Mouse (Mus musculus) intestine, postnatal 0 days (tissue): ENCODE measurements around the gene Gsg1. TPM values are rescaled to one million over a fixed set of nuclear protein-coding genes. Genes with fewer than 3 reads are reported as not detected.

ENCODE experiments used
- ATAC-seq: fragments of 200-750 bp; cut with Nextera tagmentation; 2 replicates; pipeline ENCODE4 v1.8.0; 2017; ENCODE audit warnings: mild to moderate bottlenecking, moderate TSS enrichment, moderate library complexity
- H3K27ac ChIP-seq: fragments of 300-500 bp; sonication (generic); 2 replicates; pipeline ENCODE4 v1.5.1; 2014; ENCODE audit warnings: mild to moderate bottlenecking, low read depth, low read length, moderate library complexity
- H3K27me3 ChIP-seq: fragments of 300-500 bp; sonication (generic); replicated peaks from 2 replicates; pipeline ENCODE4 v1.6.1; 2014; ENCODE audit warnings: low read length, mixed read lengths; ENCODE audit not compliant: control insufficient read depth, insufficient read depth
- H3K36me3 ChIP-seq: fragments of 300-500 bp; sonication (generic); 2 replicates; pipeline ENCODE4 v1.6.1; 2014; ENCODE audit warnings: mild to moderate bottlenecking, moderate library complexity; ENCODE audit not compliant: control insufficient read depth, insufficient read depth
- H3K4me1 ChIP-seq: fragments of 300-500 bp; sonication (generic); replicated peaks from 2 replicates; pipeline ENCODE4 v1.6.1; 2014; ENCODE audit warnings: antibody characterized with exemption, low read length, mixed read lengths; ENCODE audit not compliant: control insufficient read depth, insufficient read depth
- H3K4me2 ChIP-seq: fragments of 300-500 bp; sonication (generic); replicated peaks from 2 replicates; pipeline ENCODE4 v1.6.1; 2014; ENCODE audit warnings: low read depth, mild to moderate bottlenecking, moderate library complexity
- H3K4me3 ChIP-seq: fragments of 300-500 bp; sonication (generic); 2 replicates; pipeline ENCODE4 v1.5.1; 2014; ENCODE audit warnings: low read depth, low read length
- H3K9ac ChIP-seq: fragments of 300-500 bp; sonication (generic); 2 replicates; pipeline ENCODE4 v1.6.1; 2014; ENCODE audit warnings: mild to moderate bottlenecking, low read depth, low read length
- H3K9me3 ChIP-seq: fragments of 300-500 bp; sonication (generic); 2 replicates; pipeline ENCODE4 v1.6.1; 2016; ENCODE audit warnings: mixed run types; ENCODE audit not compliant: control insufficient read depth
- CTCF ChIP-seq: sonication (generic); IDR thresholded peaks from 2 replicates; pipeline ENCODE4 v1.5.1; 2016; ENCODE audit warnings: low read depth, mild to moderate bottlenecking, control low read depth, antibody characterized with exemption, moderate library complexity
- WGBS: fragments of 180-500 bp; shearing (Covaris S2); extraction: QIAGEN DNeasy Blood & Tissue Kit; methylation state at CpG from one replicate; pipeline ENCODE4 v1.1.7; 2014; 5-methylcytosine and 5-hydroxymethylcytosine counted together
- polyA plus RNA-seq: library from polyadenylated mRNA; unstranded; fragments of >200 nt; fragmentation: Nextera tagmentation; extraction: Ambion mirVana; gene quantifications from 2 replicates; pipeline ENCODE4 v1.2.1, GENCODE M21; 2015

The Gsg1 gene
- polyA plus RNA-seq, 1 experiment from 2014 or later, result 0.73 TPM

DNA sequence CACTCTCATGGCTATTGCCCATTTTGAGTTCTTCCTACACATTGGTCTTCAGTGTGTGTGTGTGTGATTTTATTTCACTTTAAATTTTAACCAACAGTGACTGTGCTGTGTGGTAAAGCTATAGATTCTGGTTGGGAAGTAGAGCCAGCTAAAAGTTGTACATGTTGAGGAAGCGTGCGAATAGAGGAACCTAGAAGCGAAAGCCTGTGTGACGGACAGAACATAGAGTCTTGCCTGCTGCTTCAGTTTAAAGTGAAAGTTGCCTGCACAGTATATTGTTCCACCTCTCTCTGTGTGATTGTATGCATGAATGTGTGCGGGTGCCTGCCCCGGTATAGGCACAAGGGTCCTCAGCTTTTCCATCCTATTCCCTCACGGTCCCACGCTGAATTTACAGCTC, 13.8 kb downstream of the Gsg1 start:
- no peaks in the 10 kb centered on the region for H3K4me1 ChIP-seq
- no peaks in the 10 kb centered on the region for H3K27me3 ChIP-seq
- ATAC-seq, result no peak
- H3K4me3 ChIP-seq, result no peak overlapping the region
- peaks cover 11% of the 10 kb centered on the region; the same call in 1 of the 2 replicates for H3K36me3 ChIP-seq
- H3K9me3 ChIP-seq, result no peaks in the 10 kb centered on the region
- TF ChIP-seq CTCF, result no peak
- no peak overlapping the region for H3K9ac ChIP-seq
- H3K4me2 ChIP-seq, result no peak overlapping the region
- H3K27ac ChIP-seq, result no peak overlapping the region
- 94% methylated on average over 8 of the region's 8 CpGs for WGBS

DNA sequence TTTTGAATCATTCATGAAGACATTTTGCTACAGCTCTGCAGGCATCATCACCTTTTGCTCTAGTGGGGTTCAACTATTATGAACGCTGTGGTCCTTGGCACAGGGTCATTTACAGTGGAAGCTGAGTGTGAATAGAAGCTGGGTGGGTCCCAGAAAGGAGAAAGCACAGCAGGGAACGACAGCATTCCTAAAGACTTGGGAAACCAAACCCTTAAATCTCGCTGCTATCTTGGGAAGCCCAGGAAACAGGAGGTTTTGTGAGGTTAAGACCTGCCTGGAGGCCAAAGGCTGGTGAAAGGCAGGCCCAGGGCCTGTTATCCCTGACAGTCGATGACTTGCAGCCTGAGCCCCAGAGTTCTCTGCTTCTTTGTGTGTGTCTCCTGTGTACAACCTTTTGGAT, 15.9 kb downstream of the Gsg1 start:
- Histone ChIP-seq H3K4me2 (no peak overlapping the region), H3K9ac (no peak overlapping the region), H3K9me3 (no peaks in the 10 kb centered on the region), H3K4me3 (no peak overlapping the region), H3K36me3 (peaks cover 27% of the 10 kb centered on the region), H3K27me3 (no peaks in the 10 kb centered on the region), H3K4me1 (no peaks in the 10 kb centered on the region), H3K27ac (no peak overlapping the region)
- no peak for ATAC-seq
- no peak for TF ChIP-seq CTCF
- WGBS, result 71% methylated on average over 4 of the region's 4 CpGs

DNA sequence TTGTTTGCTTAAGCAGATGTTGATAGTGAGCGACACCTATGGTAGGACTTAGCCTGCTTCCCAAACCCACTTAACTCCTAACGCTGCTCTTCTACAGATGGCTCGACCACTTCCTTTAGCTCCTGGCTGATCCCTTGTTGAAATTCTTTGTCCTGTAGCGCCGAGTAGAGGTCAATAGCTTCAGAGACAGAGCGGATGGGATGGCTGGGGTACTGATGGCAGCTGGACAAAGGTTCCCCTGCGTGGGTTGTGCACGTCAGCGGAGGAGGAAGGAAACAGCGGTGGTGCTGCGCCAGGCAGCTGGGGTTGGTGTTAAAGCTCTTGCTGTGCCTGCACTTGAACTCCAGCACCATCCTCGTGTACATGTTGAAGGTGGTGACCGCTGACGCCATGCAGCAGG, 16.8 kb downstream of the Gsg1 start:
- ATAC-seq, result no peak
- WGBS, result 55% methylated on average over 14 of the region's 14 CpGs
- Histone ChIP-seq H3K9ac (no peak overlapping the region), H3K4me1 (no peaks in the 10 kb centered on the region), H3K4me2 (no peak overlapping the region), H3K27ac (no peak overlapping the region), H3K4me3 (no peak overlapping the region), H3K27me3 (no peaks in the 10 kb centered on the region), H3K9me3 (no peaks in the 10 kb centered on the region), H3K36me3 (peaks cover 35% of the 10 kb centered on the region)
- peak; percentile 36; the same call in 1 of the 2 replicates for TF ChIP-seq CTCF

DNA sequence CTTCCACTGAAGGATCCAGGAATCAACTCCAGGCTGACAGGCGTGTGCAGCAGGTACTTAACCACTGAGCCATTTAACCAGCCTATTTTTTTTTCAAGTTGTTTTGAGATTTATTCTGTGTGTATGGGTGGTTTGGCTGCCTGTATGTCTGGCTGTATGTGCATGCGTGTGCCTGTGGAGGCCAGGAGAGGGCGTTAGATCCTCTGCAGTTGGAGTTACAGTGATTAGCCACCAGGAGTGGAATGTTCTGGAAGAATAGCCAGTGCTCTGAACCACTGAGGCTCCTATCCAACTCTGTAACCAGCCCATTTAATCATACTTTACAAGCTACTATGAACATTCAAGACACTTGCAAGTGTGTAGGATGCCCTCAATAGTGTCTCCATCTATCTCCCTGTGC, 17.6 kb downstream of the Gsg1 start:
- peak; percentile 51 for TF ChIP-seq CTCF
- no peaks in the 10 kb centered on the region for H3K27me3 ChIP-seq
- 82% methylated on average over 3 of the region's 3 CpGs for WGBS
- no peak overlapping the region for H3K27ac ChIP-seq
- H3K4me3 ChIP-seq, result no peak overlapping the region
- no peak for ATAC-seq
- H3K4me2 ChIP-seq, result no peak overlapping the region
- peaks cover 42% of the 10 kb centered on the region for H3K36me3 ChIP-seq
- no peaks in the 10 kb centered on the region for H3K4me1 ChIP-seq
- H3K9me3 ChIP-seq, result no peaks in the 10 kb centered on the region
- no peak overlapping the region for H3K9ac ChIP-seq

DNA sequence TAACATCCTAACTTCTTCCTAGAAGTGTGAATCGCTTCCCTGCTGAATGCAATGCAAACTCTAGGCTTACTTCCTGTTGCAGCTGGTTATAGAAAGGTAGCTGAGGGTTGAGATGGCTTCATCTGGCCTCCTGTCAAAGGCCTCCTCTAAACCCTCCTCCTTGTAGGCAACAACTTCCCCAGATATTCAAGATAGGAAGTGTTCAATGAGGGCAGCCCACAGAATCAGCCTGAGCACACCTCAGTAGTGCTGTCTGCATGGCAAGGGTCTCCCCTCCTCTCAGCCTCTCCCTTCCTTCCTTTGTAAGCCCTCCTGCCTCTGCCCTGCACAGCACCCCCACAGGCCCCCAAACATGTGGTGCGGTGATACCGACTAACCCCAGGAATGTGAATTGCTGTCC, 18.4 kb downstream of the Gsg1 start:
- WGBS, result 90% methylated on average over 3 of the region's 3 CpGs
- Histone ChIP-seq H3K4me2 (no peak overlapping the region), H3K4me1 (no peaks in the 10 kb centered on the region), H3K9me3 (no peaks in the 10 kb centered on the region), H3K27me3 (no peaks in the 10 kb centered on the region), H3K9ac (no peak overlapping the region), H3K27ac (no peak overlapping the region), H3K4me3 (no peak overlapping the region), H3K36me3 (peaks cover 45% of the 10 kb centered on the region)
- TF ChIP-seq CTCF, result no peak
- no peak for ATAC-seq

DNA sequence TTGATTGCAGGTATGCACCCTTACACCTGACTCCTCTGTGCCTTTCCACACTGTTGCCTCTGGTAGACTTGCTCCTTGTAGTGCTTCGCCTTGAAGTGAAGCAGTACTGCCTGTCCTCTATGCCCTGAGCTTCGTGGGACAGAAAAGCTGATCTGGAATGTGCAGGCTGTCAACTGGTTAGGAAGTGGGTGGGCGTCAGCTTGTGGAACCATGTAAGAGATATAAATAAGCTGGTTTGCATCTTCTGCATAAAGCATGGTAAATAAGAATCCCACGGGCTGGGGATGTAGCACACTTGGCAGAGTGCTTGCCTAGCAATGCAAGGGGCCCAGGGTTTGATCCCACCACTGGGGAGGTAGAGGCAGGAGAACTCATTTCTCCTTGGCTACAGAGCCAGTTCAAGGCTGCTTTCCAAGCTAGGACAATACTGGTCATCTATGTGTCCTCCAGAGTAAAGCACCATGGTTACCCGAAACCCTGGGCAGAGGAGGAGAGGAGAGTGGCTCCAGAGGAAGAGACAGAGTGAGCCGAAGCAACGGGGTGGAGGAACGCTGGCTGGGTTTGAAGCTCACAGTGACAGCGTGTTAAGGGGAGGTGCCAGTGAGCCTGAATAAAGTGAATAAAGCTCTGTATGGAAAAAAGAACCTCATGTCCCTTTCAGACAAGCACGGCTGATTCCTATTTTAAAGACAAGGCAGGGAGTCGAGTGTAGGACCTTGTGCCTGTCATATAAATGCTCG, 21.5 kb downstream of the Gsg1 start:
- WGBS, result 83% methylated on average over 12 of the region's 12 CpGs
- no peak for TF ChIP-seq CTCF
- Histone ChIP-seq H3K4me2 (no peak overlapping the region), H3K9ac (no peak overlapping the region), H3K27me3 (no peaks in the 10 kb centered on the region), H3K9me3 (no peaks in the 10 kb centered on the region), H3K27ac (no peak overlapping the region), H3K4me1 (no peaks in the 10 kb centered on the region), H3K4me3 (no peak overlapping the region), H3K36me3 (peaks cover 59% of the 10 kb centered on the region)
- no peak for ATAC-seq

DNA sequence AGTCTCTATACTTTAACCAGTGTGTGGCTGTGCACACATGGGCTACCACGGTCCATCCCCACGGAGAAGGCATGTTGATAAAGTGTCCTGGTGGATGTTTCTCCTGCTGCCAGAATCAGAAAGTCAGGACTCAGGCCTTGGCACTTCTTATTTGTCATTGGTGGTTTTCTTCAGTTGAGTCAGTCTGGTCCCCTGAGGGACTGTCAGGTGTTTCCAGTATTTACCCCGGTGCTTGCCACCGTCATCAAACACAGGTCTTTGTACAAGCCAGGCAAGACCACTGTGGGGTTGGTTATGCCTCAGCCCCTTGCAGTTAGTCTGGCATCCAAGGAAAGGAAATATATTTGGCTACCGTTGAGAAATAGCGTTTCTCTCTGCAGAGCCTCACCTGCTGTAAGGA, 23.6 kb downstream of the Gsg1 start:
- Histone ChIP-seq H3K9ac (no peak overlapping the region), H3K27ac (no peak overlapping the region), H3K9me3 (no peaks in the 10 kb centered on the region), H3K4me3 (no peak overlapping the region), H3K36me3 (peaks cover 67% of the 10 kb centered on the region), H3K27me3 (no peaks in the 10 kb centered on the region), H3K4me1 (no peaks in the 10 kb centered on the region), H3K4me2 (no peak overlapping the region)
- TF ChIP-seq CTCF, result no peak
- ATAC-seq, result no peak
- 85% methylated on average over 6 of the region's 6 CpGs for WGBS
